Mouse (Mus musculus) lung, embryonic 16.5 days (tissue): Measurements from ENCODE around the gene Soga1. TPM values are rescaled to one million over a fixed set of nuclear protein-coding genes. Genes with fewer than 3 reads are reported as not detected.

ENCODE experiments used
- ATAC-seq: fragments of 200-750 bp; cut with Nextera tagmentation; 2 replicates; pipeline ENCODE4 v1.8.0; 2017; ENCODE audit warnings: low read depth, mild to moderate bottlenecking, moderate library complexity
- H3K27ac ChIP-seq: fragments of 300-500 bp; sonication (generic); 2 replicates; pipeline ENCODE4 v1.5.1; 2014; ENCODE audit warnings: mild to moderate bottlenecking, control low read depth, low read length
- H3K27me3 ChIP-seq: fragments of 300-500 bp; sonication (generic); 2 replicates; pipeline ENCODE4 v1.6.1; 2014; ENCODE audit warnings: low read depth, low read length, mixed read lengths; ENCODE audit not compliant: control insufficient read depth, insufficient read depth
- H3K36me3 ChIP-seq: fragments of 300-500 bp; sonication (generic); 2 replicates; pipeline ENCODE4 v1.6.1; 2014; ENCODE audit warnings: low read length; ENCODE audit not compliant: control insufficient read depth, insufficient read depth
- H3K4me1 ChIP-seq: fragments of 300-500 bp; sonication (generic); replicated peaks from 2 replicates; pipeline ENCODE4 v1.6.1; 2014; ENCODE audit warnings: low read length, mixed read lengths; ENCODE audit not compliant: control insufficient read depth, insufficient read depth
- H3K4me2 ChIP-seq: fragments of 300-500 bp; sonication (generic); 2 replicates; pipeline ENCODE4 v1.6.1; 2014; ENCODE audit warnings: low read depth, low read length, control low read depth
- H3K4me3 ChIP-seq: fragments of 300-500 bp; sonication (generic); 2 replicates; pipeline ENCODE4 v1.5.1; 2014; ENCODE audit warnings: mild to moderate bottlenecking, low read length, control low read depth
- H3K9ac ChIP-seq: fragments of 300-500 bp; sonication (generic); 2 replicates; pipeline ENCODE4 v1.6.1; 2014; ENCODE audit warnings: low read length, control low read depth
- H3K9me3 ChIP-seq: fragments of 300-500 bp; sonication (generic); 2 replicates; pipeline ENCODE4 v1.6.1; 2016; ENCODE audit warnings: low read length; ENCODE audit not compliant: control insufficient read depth
- WGBS: fragments of 180-500 bp; shearing (Covaris S2); extraction: QIAGEN DNeasy Blood & Tissue Kit; methylation state at CpG from one replicate; pipeline ENCODE4 v1.1.7; 2014; 5-methylcytosine and 5-hydroxymethylcytosine counted together
- polyA plus RNA-seq: library from polyadenylated mRNA; unstranded; fragments of >200 nt; fragmentation: Nextera tagmentation; extraction: Ambion mirVana; gene quantifications from 2 replicates; pipeline ENCODE4 v1.2.1, GENCODE M21; 2015

Gene Soga1
- polyA plus RNA-seq, 1 experiment from 2014 or later: 4.1 TPM

GRCm38 (mm10) chr2:157068701-157069354 lies 10.2 kb downstream of the Soga1 start:
- no peaks in the 10 kb centered on the region for H3K27me3 ChIP-seq
- H3K4me3 ChIP-seq: no peak overlapping the region
- 42% methylated on average over 14 of the region's 14 CpGs for WGBS
- peak; percentile 1; the same call in 1 of the 2 replicates for ATAC-seq
- H3K27ac ChIP-seq: peak overlapping the region; percentile 95
- H3K9me3 ChIP-seq: no peaks in the 10 kb centered on the region
- peak overlapping the region; percentile 58 for H3K9ac ChIP-seq
- H3K4me2 ChIP-seq: peak overlapping the region; percentile 29
- H3K4me1 ChIP-seq: peaks cover 90% of the 10 kb centered on the region
- no peaks in the 10 kb centered on the region for H3K36me3 ChIP-seq

GRCm38 (mm10) chr2:157066731-157067430 lies 12.2 kb downstream of the Soga1 start:
- H3K4me2 ChIP-seq: no peak overlapping the region
- H3K36me3 ChIP-seq: no peaks in the 10 kb centered on the region
- no peaks in the 10 kb centered on the region for H3K27me3 ChIP-seq
- H3K27ac ChIP-seq: no peak overlapping the region
- 75% methylated on average over 7 of the region's 7 CpGs for WGBS
- ATAC-seq: no peak
- H3K4me1 ChIP-seq: peaks cover 90% of the 10 kb centered on the region
- no peak overlapping the region for H3K9ac ChIP-seq
- no peak overlapping the region for H3K4me3 ChIP-seq
- no peaks in the 10 kb centered on the region for H3K9me3 ChIP-seq

- no peaks in the 10 kb centered on the region for H3K9me3 ChIP-seq
- H3K27ac ChIP-seq: peak overlapping the region; percentile 71
- peaks cover 79% of the 10 kb centered on the region for H3K4me1 ChIP-seq
- H3K4me3 ChIP-seq: no peak overlapping the region
- WGBS: 34% methylated on average over 7 of the region's 7 CpGs
- H3K27me3 ChIP-seq: no peaks in the 10 kb centered on the region
- H3K9ac ChIP-seq: peak overlapping the region; percentile 30; the same call in 1 of the 2 replicates
- H3K4me2 ChIP-seq: no peak overlapping the region
- no peak for ATAC-seq
- no peaks in the 10 kb centered on the region for H3K36me3 ChIP-seq
These were observed 13.2 kb downstream of the Soga1 start for GRCm38 (mm10) chr2:157065879-157066226.

- WGBS: 69% methylated on average over 14 of the region's 14 CpGs
- Histone ChIP-seq H3K27me3 (no peaks in the 10 kb centered on the region), H3K27ac (peak overlapping the region; percentile 71), H3K4me2 (no peak overlapping the region), H3K4me1 (peaks cover 73% of the 10 kb centered on the region), H3K9ac (peak overlapping the region; percentile 30; the same call in 1 of the 2 replicates), H3K36me3 (no peaks in the 10 kb centered on the region), H3K9me3 (no peaks in the 10 kb centered on the region), H3K4me3 (no peak overlapping the region)
- ATAC-seq: 0 out of 2 replicates have a peak, but pooled peaks have one; percentile 10
These were observed 13.8 kb downstream of the Soga1 start for GRCm38 (mm10) chr2:157064978-157065878.

GRCm38 (mm10) chr2:157064136-157064535 lies 14.9 kb downstream of the Soga1 start:
- 42% methylated on average over 7 of the region's 7 CpGs for WGBS
- ATAC-seq: 0 out of 2 replicates have a peak, but pooled peaks have one; percentile 39
- Histone ChIP-seq H3K27ac (peak overlapping the region; percentile 49), H3K4me1 (peaks cover 65% of the 10 kb centered on the region), H3K9ac (no peak overlapping the region), H3K4me3 (no peak overlapping the region), H3K36me3 (0 out of 2 replicates have a peak, but pooled peaks cover 2% of the 10 kb centered on the region), H3K4me2 (no peak overlapping the region), H3K9me3 (no peaks in the 10 kb centered on the region), H3K27me3 (no peaks in the 10 kb centered on the region)

- H3K4me1 ChIP-seq: peaks cover 66% of the 10 kb centered on the region
- H3K9ac ChIP-seq: no peak overlapping the region
- no peak for ATAC-seq
- no peak overlapping the region for H3K4me2 ChIP-seq
- H3K4me3 ChIP-seq: no peak overlapping the region
- whole genome bisulfite sequencing: 42% methylated on average over 4 of the region's 4 CpGs
- H3K36me3 ChIP-seq: 0 out of 2 replicates have a peak, but pooled peaks cover 2% of the 10 kb centered on the region
- no peaks in the 10 kb centered on the region for H3K27me3 ChIP-seq
- H3K9me3 ChIP-seq: no peaks in the 10 kb centered on the region
- H3K27ac ChIP-seq: peak overlapping the region; percentile 20; the same call in 1 of the 2 replicates
These were observed 15.8 kb downstream of the Soga1 start for GRCm38 (mm10) chr2:157063241-157063700.

- 77% methylated on average over 11 of the region's 11 CpGs for WGBS
- Histone ChIP-seq H3K36me3 (0 out of 2 replicates have a peak, but pooled peaks cover 2% of the 10 kb centered on the region), H3K4me1 (peaks cover 59% of the 10 kb centered on the region), H3K4me3 (no peak overlapping the region), H3K9me3 (no peaks in the 10 kb centered on the region), H3K27me3 (no peaks in the 10 kb centered on the region), H3K27ac (no peak overlapping the region; the same call in 1 of the 2 replicates), H3K9ac (no peak overlapping the region), H3K4me2 (no peak overlapping the region)
- ATAC-seq: no peak
These were observed 18.3 kb downstream of the Soga1 start for GRCm38 (mm10) chr2:157060557-157061305.

GRCm38 (mm10) chr2:157060037-157060436 lies 19.0 kb downstream of the Soga1 start:
- no peak for ATAC-seq
- Histone ChIP-seq H3K4me1 (peaks cover 57% of the 10 kb centered on the region), H3K4me3 (no peak overlapping the region), H3K4me2 (no peak overlapping the region), H3K36me3 (0 out of 2 replicates have a peak, but pooled peaks cover 2% of the 10 kb centered on the region), H3K27ac (no peak overlapping the region), H3K27me3 (no peaks in the 10 kb centered on the region), H3K9me3 (no peaks in the 10 kb centered on the region), H3K9ac (no peak overlapping the region)
- 85% methylated on average over 14 of the region's 14 CpGs for WGBS
